Mouse (Mus musculus) embryonic facial prominence, embryonic 10.5 days (tissue): ENCODE data around the gene Nuak1. TPM values are rescaled to one million over a fixed set of nuclear protein-coding genes. Genes with fewer than 3 reads are reported as not detected.

ENCODE experiments used
- DNase-seq: peaks from one replicate; pipeline ENCODE4 v3.0.0-alpha.2; 2017; ENCODE audit warnings: low spot score
- H3K27ac ChIP-seq: fragments of 300-500 bp; sonication (generic); replicated peaks from 2 replicates; pipeline ENCODE4 v1.5.1; 2016; ENCODE audit warnings: mild to moderate bottlenecking
- H3K27me3 ChIP-seq: fragments of 300-500 bp; sonication (generic); replicated peaks from 2 replicates; pipeline ENCODE4 v1.6.1; 2016; ENCODE audit warnings: low read depth, mild to moderate bottlenecking; ENCODE audit not compliant: poor library complexity, severe bottlenecking
- H3K36me3 ChIP-seq: fragments of 300-500 bp; sonication (generic); replicated peaks from 2 replicates; pipeline ENCODE4 v1.6.1; 2016; ENCODE audit warnings: mild to moderate bottlenecking, moderate library complexity
- H3K4me1 ChIP-seq: fragments of 300-500 bp; sonication (generic); 2 replicates; pipeline ENCODE4 v1.6.1; 2016
- H3K4me3 ChIP-seq: fragments of 300-500 bp; sonication (generic); 2 replicates; pipeline ENCODE4 v1.5.1; 2016; ENCODE audit warnings: mild to moderate bottlenecking, moderate library complexity
- H3K9me3 ChIP-seq: fragments of 300-500 bp; sonication (generic); 2 replicates; pipeline ENCODE4 v1.6.1; 2016; ENCODE audit warnings: mild to moderate bottlenecking
- WGBS: fragments of 180-500 bp; shearing (Covaris S2); methylation state at CpG from one replicate; pipeline ENCODE4 v1.1.7; 2016; 5-methylcytosine and 5-hydroxymethylcytosine counted together
- polyA plus RNA-seq: library from polyadenylated mRNA; unstranded; fragments of >200 nt; fragmentation: Nextera tagmentation; extraction: Ambion mirVana; gene quantifications from 2 replicates; pipeline ENCODE4 v1.2.1, GENCODE M21; 2016

Nuak1 gene
- polyA plus RNA-seq, 1 experiment from 2014 or later = 2.7 TPM

GRCm38 (mm10) chr10:84418421-84418820 lies 22.0 kb downstream of the Nuak1 start:
- Histone ChIP-seq H3K9me3 (no peaks in the 10 kb centered on the region), H3K4me1 (peaks cover 5% of the 10 kb centered on the region), H3K27ac (no peak overlapping the region), H3K27me3 (no peaks in the 10 kb centered on the region), H3K36me3 (peaks cover 58% of the 10 kb centered on the region), H3K4me3 (no peak overlapping the region)
- DNase-seq = no peak

GRCm38 (mm10) chr10:84416752-84417151 lies 23.6 kb downstream of the Nuak1 start:
- Histone ChIP-seq H3K4me3 (no peak overlapping the region), H3K36me3 (peaks cover 58% of the 10 kb centered on the region), H3K27ac (no peak overlapping the region), H3K4me1 (peaks cover 7% of the 10 kb centered on the region), H3K9me3 (no peaks in the 10 kb centered on the region), H3K27me3 (no peaks in the 10 kb centered on the region)
- no peak for DNase-seq
- WGBS = 88% methylated on average over 8 of the region's 8 CpGs

GRCm38 (mm10) chr10:84414981-84415700 lies 25.3 kb downstream of the Nuak1 start:
- DNase-seq = no peak
- Histone ChIP-seq H3K9me3 (no peaks in the 10 kb centered on the region), H3K27me3 (no peaks in the 10 kb centered on the region), H3K4me1 (peaks cover 23% of the 10 kb centered on the region), H3K4me3 (no peak overlapping the region), H3K36me3 (peaks cover 42% of the 10 kb centered on the region), H3K27ac (no peak overlapping the region)
- 91% methylated on average over 8 of the region's 8 CpGs for WGBS

- H3K27me3 ChIP-seq = no peaks in the 10 kb centered on the region
- no peaks in the 10 kb centered on the region for H3K9me3 ChIP-seq
- H3K4me1 ChIP-seq = peaks cover 26% of the 10 kb centered on the region
- peaks cover 44% of the 10 kb centered on the region for H3K36me3 ChIP-seq
- no peak overlapping the region for H3K4me3 ChIP-seq
- WGBS = 87% methylated on average over 6 of the region's 6 CpGs
- DNase-seq = no peak
- H3K27ac ChIP-seq = no peak overlapping the region
These were observed 27.1 kb downstream of the Nuak1 start for GRCm38 (mm10) chr10:84413310-84413709.

GRCm38 (mm10) chr10:84412326-84412962 lies 28.0 kb downstream of the Nuak1 start:
- peaks cover 48% of the 10 kb centered on the region for H3K36me3 ChIP-seq
- no peak overlapping the region for H3K27ac ChIP-seq
- no peaks in the 10 kb centered on the region for H3K27me3 ChIP-seq
- no peak overlapping the region for H3K4me3 ChIP-seq
- no peaks in the 10 kb centered on the region for H3K9me3 ChIP-seq
- H3K4me1 ChIP-seq = peaks cover 24% of the 10 kb centered on the region
- 88% methylated on average over 12 of the region's 12 CpGs for WGBS
- DNase-seq = no peak

GRCm38 (mm10) chr10:84411122-84412105 lies 29.0 kb downstream of the Nuak1 start:
- Histone ChIP-seq H3K27ac (peak overlapping the region; percentile 37; the same call in 1 of the 2 replicates), H3K27me3 (no peaks in the 10 kb centered on the region), H3K4me3 (no peak overlapping the region), H3K36me3 (peaks cover 49% of the 10 kb centered on the region), H3K9me3 (no peaks in the 10 kb centered on the region), H3K4me1 (peaks cover 24% of the 10 kb centered on the region)
- DNase-seq = no peak
- 78% methylated on average over 16 of the region's 16 CpGs for WGBS

GRCm38 (mm10) chr10:84408965-84409660 lies 31.3 kb downstream of the Nuak1 start:
- Histone ChIP-seq H3K9me3 (no peaks in the 10 kb centered on the region), H3K27me3 (no peaks in the 10 kb centered on the region), H3K4me1 (peaks cover 38% of the 10 kb centered on the region), H3K27ac (no peak overlapping the region), H3K4me3 (no peak overlapping the region), H3K36me3 (peaks cover 61% of the 10 kb centered on the region)
- WGBS = 89% methylated on average over 13 of the region's 13 CpGs
- no peak for DNase-seq

- Histone ChIP-seq H3K4me3 (no peak overlapping the region), H3K27me3 (no peaks in the 10 kb centered on the region), H3K36me3 (peaks cover 64% of the 10 kb centered on the region), H3K9me3 (no peaks in the 10 kb centered on the region), H3K27ac (no peak overlapping the region), H3K4me1 (peaks cover 57% of the 10 kb centered on the region)
- DNase-seq = peak; percentile 33
- 59% methylated on average over 8 of the region's 8 CpGs for WGBS
These were observed 35.1 kb downstream of the Nuak1 start for GRCm38 (mm10) chr10:84405135-84405776.

- no peaks in the 10 kb centered on the region for H3K9me3 ChIP-seq
- no peak overlapping the region for H3K4me3 ChIP-seq
- no peak for DNase-seq
- peak overlapping the region; percentile 65 for H3K27ac ChIP-seq
- peaks cover 50% of the 10 kb centered on the region for H3K36me3 ChIP-seq
- H3K27me3 ChIP-seq = no peaks in the 10 kb centered on the region
- H3K4me1 ChIP-seq = peaks cover 53% of the 10 kb centered on the region
- 52% methylated on average over 7 of the region's 7 CpGs for WGBS
These were observed 38.5 kb downstream of the Nuak1 start for GRCm38 (mm10) chr10:84401907-84402371.

- Histone ChIP-seq H3K9me3 (no peaks in the 10 kb centered on the region), H3K4me1 (peaks cover 56% of the 10 kb centered on the region), H3K4me3 (no peak overlapping the region), H3K27ac (peak overlapping the region; percentile 65; the same call in 1 of the 2 replicates), H3K27me3 (no peaks in the 10 kb centered on the region), H3K36me3 (peaks cover 43% of the 10 kb centered on the region)
- DNase-seq = no peak
- WGBS = 36% methylated on average over 4 of the region's 4 CpGs
These were observed 39.2 kb downstream of the Nuak1 start for GRCm38 (mm10) chr10:84401189-84401588.

GRCm38 (mm10) chr10:84400037-84400681 lies 40.2 kb downstream of the Nuak1 start:
- Histone ChIP-seq H3K27me3 (no peaks in the 10 kb centered on the region), H3K4me3 (no peak overlapping the region), H3K9me3 (no peaks in the 10 kb centered on the region), H3K27ac (no peak overlapping the region), H3K4me1 (peaks cover 54% of the 10 kb centered on the region), H3K36me3 (peaks cover 32% of the 10 kb centered on the region)
- no peak for DNase-seq
- 79% methylated on average over 7 of the region's 7 CpGs for WGBS
